Mouse (Mus musculus) left cerebral cortex, adult 8-10 months (tissue): ENCODE measurements around the gene Gmfg. TPM values are rescaled to one million over a fixed set of nuclear protein-coding genes. Genes with fewer than 3 reads are reported as not detected.

Experiments
- DNase-seq, 2 experiments: peaks; one replicate each; pipeline ENCODE4 v3.0.0; 2022; ENCODE audit warnings: low spot score in 2 of 2
- total RNA-seq, 4 experiments: library from RNA; stranded (reverse); gene quantifications; 2 replicates each; pipeline ENCODE4 v1.2.4; 2022

Gmfg gene
- total RNA-seq = 1 to 10 TPM in 2 of 4 experiments, under 1 TPM in 2; 0.38 to 5.7 (median 1.9) TPM

DNA sequence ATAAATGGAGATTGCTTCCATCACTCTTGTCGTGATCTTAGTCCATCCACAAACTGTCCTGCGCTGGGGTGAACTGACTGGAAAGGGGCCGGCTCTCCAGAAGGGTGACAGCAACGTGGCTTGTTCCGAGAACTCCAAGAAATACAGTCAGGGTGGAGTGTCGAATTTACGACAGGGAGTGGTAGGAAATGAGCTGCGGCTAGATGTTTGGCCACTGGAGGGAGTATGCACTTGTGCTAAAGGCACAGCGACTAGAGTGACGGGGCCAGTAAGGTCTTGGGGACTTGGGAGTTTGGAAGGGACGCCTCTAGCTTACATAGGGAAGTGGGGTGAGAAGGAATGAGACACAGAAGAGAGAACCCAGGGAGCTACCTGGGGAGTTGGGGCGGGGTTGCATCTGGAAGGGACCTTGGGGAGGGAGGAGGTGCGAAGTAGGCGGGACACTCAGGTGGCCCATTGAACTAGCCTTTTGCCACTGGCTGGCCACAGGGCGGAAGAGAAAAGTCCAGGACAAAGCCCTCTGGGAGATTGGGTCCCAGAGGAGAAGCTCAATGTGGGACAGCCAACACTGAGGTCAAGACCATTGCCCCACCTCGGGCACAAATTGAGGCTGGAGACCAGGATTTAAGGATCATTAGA lies at the start of gene Gmfg:
Gmfg (plus strand) TSS at position 516 of the 639 bp plus-strand sequence.
- DNase-seq = peak in 1 of 2 experiments; percentile 62

DNA sequence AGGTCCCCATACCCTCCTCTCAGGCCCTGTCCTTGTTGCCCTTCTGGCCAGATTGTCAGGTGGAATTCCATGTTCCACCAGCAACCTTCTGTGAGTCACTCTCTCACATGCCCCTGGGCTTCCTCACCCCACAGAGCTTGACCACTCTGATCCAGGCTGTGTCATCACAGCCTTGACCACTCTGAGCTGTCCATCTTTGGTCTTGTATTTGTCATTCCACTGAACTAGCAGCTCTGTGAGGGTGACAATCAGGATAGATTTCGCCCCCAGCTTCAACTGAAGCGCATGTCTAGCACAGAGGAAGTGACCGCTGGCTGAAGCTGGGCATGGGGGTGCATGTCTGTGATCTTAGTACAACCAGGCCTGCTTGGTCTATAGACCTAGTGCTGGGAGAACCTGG lies 46.9 kb upstream of the Gmfg start:
- no peak for DNase-seq

DNA sequence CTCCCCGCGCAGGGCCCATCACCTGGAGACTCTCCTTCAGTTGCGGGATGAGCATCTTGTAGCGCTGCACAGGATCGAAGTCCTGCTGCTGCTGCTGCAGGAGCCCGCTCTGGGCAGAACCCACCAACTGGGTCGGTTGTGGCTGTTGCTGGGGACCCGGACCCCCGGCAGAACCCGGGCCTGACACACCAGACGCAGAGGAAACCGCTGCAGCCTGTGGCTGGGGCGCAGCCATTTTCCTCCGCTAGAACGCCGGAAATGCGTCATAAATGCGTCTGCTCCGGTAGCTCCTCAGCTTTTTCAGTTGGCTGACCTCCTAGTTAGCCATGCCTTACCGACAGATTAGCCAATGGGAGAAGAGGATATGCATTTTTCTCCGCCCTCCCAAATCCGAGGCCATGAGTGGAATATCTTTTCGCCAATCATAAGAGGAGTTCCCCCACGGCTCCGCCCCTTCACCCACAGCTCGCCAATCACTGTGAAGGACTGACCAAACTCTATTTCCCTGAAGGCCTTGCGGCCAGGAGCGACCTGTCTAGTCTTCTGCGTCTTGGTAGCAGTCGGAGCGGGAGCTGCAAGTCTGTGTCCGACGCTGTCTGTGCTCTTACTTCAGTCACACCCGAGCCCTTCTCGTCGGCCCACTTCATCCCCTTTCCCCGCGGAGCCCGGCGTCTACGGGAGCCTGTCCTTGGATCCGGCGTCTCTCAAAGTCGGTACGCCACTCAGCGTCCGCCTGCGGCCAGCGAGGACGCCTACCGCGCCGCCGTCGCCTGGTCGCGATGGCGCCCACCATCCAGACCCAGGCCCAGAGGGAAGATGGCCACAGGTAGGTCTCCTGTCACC lies 44.6 kb upstream of the Gmfg start, which contains the start of the genes Med29 and Paf1:
Med29 (minus strand) TSS at position 280 of the 843 bp plus-strand sequence.
Paf1 (plus strand) TSS at position 523 of the 843 bp plus-strand sequence.
- DNase-seq = peak; percentile 93 to 99

- DNase-seq = no peak
Measured at GRCm38 (mm10) chr7:28393272-28393951, 43.8 kb upstream of the Gmfg start.

- no peak for DNase-seq
Measured at GRCm38 (mm10) chr7:28395425-28395824, 41.8 kb upstream of the Gmfg start.

- no peak for DNase-seq
Measured at GRCm38 (mm10) chr7:28398000-28398399, 39.2 kb upstream of the Gmfg start.

DNA sequence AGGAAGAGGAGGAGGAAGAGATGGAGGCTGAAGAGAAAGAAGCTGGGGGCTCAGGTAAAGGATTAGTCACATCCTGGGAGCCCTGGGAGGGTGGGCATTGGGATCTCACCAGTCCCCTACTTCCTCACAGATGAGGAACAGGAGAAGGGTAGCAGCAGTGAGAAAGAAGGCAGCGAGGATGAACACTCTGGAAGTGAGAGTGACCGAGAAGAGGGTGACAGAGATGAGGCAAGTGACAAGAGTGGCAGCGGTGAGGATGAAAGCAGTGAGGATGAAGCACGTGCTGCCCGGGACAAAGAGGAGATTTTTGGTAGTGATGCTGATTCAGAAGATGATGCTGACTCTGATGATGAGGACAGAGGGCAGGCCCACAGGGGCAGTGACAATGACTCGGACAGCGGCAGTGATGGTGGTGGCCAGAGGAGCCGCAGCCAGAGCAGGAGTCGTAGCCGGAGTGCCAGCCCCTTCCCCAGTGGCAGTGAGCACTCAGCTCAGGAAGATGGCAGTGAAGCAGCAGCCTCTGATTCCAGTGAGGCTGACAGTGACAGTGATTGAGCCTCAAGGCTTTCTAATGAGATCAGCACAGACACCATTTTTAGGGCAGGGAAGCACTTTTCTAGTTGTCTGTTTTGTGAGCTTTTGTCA lies 38.4 kb upstream of the Gmfg start:
- no peak for DNase-seq

GRCm38 (mm10) chr7:28401030-28401429 lies 36.2 kb upstream of the Gmfg start:
- no peak for DNase-seq

DNA sequence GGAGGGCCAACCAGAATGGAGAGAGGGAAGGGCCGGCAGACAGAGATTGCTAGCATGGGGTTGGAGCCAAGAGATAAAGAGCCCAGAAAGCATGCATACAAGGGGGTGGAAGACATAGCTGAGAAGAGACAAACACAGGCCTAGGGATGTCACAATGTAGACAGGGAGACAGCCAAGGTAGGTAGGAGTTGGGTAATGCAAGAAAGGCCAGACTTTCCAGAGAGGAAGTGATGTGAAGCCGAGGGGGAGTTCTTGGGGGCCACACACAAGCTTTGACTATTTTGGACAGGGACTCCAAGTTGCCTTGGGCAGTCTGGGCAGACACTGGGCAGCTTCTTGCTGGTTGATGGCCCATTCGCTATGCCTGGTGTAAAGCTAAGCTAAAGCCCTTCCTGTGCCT lies 35.3 kb upstream of the Gmfg start:
- DNase-seq = no peak

DNA sequence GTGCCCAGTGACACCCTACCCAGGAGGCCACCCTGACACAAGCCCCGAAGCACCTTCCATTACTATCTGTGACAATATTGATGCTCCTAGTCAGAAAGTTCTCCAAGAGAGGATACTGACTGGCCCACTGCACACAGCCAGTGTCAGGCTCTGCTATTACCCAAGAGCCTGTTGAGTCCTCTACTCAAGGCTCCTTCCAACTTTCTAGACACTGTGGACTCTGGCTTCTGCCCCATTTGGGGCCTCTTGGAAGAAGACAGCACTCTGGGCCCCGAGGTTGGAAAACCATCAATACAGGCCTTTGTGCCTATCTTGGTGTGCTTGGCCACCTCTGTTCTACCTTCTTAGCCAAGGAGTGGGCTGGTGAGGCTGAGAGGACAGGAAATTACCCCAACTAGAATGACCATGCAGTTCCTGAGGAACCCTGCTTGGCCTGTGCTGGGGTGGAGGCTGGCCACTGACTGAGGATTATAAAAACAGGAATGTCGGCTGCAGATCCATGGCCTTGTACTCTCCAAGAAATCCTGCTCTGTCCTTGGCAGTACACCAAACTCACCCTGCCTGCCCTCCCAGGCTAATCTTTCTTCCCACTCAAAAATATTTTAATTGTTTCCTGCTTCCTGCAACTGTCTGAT lies 26.3 kb upstream of the Gmfg start:
- DNase-seq = no peak

- DNase-seq = no peak
Measured at GRCm38 (mm10) chr7:28412826-28413225, 24.4 kb upstream of the Gmfg start.

- DNase-seq = no peak
Measured at GRCm38 (mm10) chr7:28417368-28417767, 19.9 kb upstream of the Gmfg start.

GRCm38 (mm10) chr7:28418096-28418670 lies 19.1 kb upstream of the Gmfg start:
- no peak for DNase-seq

DNA sequence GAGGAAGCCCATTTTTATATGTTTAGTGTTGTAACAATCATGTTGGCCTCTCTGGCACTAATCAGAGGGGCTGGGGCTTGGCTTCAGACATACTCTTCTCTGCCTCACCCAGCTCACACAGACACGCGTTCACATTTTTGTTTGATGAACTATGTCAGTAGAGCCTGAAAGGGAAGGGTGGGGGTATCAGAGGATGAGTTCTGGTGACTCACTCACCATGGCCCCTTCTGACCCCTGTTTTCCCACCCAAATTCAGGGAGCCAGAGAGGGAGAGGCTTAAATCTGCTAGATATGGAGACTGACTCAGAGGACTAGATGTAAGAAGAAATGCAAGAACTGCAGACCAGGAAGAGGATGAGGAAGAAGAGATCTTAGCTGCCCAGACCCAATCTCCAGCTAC lies 17.8 kb upstream of the Gmfg start:
- no peak for DNase-seq

- DNase-seq = no peak
Measured at GRCm38 (mm10) chr7:28423018-28423417, 14.2 kb upstream of the Gmfg start.

DNA sequence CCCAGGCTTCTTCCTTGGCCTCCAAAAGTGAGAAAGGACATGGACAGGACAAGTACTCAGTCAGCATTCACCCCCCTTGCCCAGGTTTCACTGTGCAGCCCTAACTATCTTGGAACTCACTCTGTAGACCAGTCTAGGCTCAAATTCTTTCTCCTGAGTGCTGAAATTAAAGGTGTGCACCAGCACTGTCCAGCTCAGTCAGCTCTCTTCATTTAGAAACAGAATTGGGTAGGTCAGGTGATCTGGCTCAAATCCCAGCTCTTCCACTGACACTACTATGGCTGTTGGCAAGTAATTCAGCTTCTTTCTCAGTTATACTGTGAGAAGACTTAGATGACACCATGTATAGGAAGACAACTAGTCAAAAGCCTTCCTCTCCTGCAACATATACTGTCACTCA lies 9.5 kb upstream of the Gmfg start:
- no peak for DNase-seq

GRCm38 (mm10) chr7:28430512-28430911 lies 6.7 kb upstream of the Gmfg start:
- no peak for DNase-seq

DNA sequence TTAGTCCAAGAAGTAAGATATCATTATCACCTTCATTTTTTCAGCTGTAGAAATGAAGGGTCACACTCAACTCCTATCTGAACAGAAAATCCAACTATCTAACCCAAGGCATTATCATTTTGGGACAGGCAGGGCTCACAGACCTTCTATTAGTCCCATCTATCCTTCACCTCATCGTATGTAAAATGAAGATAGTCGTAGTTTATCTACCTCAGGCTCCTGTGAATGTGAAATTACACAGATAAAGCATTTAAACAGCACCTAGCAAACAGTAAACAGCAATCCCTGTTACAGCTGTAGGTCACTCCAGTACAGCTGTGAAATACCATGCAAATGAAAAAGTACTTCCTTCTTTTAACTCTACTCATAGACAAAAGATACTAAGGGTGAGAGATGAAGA lies 5.0 kb upstream of the Gmfg start:
- no peak for DNase-seq

DNA sequence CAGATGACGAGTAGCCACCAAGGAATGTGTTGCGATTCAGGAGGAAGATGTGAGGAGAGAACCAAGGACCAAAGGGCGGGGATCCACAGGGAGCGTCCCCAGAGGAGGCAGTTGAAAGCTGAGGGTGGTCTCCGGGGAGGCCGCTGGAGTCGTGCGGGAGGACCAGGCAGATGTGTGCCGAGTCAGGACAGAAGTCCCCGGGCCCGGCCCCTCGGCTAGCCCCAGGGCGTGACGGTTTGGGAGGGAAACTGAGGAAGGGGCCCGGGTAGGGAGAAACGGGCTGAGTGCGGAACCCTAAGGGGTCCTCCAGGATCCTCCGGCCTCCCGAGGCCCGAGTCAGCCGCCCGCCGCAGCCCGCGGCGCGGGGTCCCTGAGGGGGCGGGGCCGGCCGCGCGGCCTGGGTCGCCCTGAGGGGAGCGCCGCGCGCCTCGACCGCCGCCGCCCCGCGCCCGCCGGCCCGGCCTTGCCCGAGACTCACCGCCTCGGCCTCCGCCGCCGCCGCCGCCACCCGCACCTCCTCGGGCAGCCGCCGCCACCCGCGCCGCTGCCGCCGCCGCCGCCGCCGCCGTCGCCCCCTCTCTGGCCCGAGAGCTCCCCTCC lies 1.5 kb upstream of the Gmfg start:
- peak in 1 of 2 experiments; percentile 42 for DNase-seq

DNA sequence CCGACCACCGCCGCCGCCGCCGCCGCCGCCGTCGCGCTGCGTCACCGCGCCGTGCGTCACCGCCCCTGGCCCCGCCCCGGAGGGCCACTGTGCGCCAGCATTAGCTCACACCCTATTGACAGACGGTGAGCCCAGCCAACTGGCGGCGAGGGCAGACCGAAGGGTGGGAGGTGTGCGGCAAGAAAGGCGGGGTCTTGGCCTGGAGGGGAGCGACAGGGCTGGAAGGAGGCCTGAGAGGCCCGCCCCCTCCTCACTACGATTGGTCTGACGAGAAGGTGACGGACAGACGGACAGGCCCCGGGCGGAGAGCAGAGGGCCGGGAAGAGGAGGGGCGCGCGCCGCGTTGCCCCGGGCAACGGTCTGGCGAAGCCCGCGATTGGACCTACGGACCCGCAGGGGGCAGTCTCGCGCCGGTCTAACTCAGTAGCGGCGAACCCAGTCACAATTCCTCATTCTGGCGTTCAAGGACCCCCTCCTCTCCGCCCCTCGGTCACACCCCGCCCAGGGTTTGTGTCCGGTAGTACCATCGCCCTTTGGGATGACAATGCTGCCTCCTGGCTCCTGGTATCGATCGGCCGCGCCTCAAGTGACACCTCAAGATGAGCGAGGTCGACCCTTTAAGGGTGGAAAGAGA lies 859 bp upstream of the Gmfg start:
- peak; percentile 99 to 100 for DNase-seq
